Mouse (Mus musculus): Measurements from ENCODE around the gene Syne1. TPM values are rescaled to one million over a fixed set of nuclear protein-coding genes. Genes with fewer than 3 reads are reported as not detected.

Gene Syne1
- total RNA-seq, 4 experiments from 2014 or later, result 272 to 326 (median 297) TPM

DNA sequence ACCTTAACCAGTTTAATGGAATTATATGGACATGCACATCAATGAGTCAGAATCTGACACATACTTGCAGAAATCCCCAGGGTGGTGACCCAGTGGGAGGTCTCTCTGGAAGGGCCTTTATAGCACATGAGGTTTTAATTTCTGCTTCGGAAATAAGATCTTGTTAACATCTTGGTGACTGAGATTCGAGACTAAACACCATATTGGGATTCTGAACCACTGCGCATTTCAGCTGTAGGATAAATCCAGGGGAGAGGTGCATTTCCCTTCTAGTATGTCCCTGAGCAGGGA is 480.4 kb downstream of the Syne1 start:
- DNase-seq (ENCODE audit: low spot score in 2 of 2), result no peak

DNA sequence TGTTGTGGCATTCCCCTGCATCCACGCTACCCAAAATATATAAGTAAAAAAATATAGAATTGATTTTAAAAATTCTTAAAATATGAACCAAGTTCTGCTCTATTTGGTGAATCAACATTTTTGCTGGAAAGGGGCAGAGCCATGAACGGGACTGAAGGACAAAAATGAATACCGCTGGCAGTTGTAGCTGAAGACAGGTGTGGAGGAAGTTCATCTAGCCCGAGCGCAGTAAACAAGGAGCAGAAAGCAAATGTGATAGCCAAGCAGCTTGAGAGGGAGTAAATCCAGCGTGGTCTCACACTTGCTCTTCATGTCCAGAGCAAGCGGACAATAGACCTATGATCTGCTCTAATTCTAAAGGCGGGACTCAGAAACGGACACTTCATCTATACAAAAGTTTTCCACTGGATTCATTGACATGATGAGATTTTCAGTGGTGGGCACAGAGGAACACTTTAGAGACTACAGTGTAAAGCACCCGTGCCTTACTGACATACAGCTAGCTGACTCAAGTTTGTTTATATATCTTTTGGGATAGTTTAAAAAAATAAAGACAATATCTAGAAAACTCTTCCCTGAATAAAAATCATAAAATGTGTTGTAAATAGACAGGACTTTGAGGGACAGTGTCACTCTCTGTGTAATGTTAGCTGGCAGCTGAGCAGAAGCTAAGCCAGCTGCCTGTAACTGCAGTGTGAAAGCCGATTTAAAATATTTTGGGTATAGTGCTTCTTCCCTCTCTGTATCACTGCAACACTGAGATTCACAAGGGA is 480.9 kb downstream of the Syne1 start:
- no peak for DNase-seq (ENCODE audit: low spot score in 2 of 2)

DNA sequence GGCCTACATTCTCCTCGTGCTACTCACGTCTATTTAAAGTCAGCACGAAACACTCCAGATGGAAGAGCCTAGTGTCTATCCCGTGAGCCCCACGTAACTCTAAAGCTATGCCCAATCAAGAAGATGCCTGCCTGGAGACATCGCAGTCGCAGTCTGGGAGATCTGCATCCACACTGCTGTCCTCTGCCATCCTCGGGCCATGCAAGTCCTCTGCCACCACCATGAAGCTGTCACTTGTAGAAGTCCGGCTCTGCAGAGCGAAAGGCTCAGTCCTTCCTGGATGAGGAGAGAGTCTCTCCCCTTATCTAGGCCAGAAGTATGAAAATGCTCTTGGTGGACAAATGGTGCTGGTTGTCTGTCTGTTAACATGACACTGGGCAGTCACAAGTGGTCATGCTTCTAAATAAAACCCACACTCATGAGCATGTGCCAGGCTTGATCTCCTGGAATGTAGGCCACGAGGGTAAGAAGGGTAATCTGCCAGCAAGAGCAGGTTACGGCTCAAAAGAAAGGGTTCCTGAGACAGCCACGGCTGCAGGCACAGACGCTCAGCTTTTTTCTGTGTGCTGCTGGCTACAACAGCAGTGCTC is 482.5 kb downstream of the Syne1 start, which contains the start of gene Gm10097:
Gene Gm10097 (plus strand): TSS at position 517 of the 590 bp plus-strand sequence.
- DNase-seq (ENCODE audit: low spot score in 2 of 2), result no peak

DNA sequence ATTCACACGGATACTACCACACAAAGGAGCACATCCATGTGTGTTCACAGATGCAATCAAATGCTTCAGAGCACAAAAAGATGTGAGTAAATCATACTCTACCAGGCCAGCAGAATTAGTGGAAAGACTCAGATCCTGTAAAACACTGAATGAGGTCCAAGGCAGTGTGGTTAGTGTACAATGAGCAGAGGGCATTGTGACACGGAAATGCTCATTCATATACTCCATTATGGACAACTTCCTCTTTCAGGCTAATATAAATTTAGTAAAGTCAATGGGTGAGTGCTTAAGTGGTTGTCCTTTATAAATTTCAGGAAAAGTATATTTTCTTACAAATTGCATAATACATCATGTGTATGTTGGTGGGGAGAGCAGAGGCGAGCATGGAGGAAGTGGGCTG is 484.2 kb downstream of the Syne1 start:
- DNase-seq (ENCODE audit: low spot score in 2 of 2), result no peak

DNA sequence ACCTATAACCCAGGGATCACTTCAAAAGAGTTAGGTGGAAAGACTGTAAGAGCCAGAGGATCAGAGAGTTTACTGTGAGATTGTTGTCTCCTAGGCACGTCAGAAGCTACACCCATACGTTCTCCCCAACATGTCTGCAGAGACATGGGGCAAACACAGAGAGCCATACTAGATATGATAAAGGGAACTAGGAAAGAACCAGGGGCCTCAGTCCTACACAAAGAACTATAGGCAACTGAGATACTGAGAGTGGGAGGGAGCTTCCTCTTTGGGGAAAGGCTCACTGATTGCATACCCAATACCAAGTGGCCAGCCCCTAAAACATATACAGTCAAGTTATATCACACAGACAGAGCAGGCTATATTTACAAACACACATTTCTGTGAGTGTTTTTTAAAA is 491.3 kb downstream of the Syne1 start:
- no peak for DNase-seq (ENCODE audit: low spot score in 2 of 2)

DNA sequence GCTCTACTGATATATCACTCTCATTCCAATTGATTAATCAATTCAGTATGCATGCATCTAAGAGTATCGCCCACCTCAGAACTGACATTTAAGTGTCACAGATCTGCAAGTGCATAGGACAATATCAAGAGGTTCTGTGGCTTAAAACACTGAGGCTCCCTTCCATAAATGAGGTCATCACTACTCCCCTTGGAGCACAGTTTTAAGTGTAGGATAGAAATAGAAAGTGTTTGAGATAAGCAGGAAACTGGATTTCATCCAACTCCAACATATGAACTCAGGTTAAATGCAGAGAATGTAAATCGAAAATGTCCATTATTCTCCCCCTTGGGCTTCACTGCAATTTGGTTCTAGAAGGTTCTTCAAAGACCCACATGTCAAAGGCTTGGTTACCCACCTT is 492.4 kb downstream of the Syne1 start:
- DNase-seq (ENCODE audit: low spot score in 2 of 2), result no peak

DNA sequence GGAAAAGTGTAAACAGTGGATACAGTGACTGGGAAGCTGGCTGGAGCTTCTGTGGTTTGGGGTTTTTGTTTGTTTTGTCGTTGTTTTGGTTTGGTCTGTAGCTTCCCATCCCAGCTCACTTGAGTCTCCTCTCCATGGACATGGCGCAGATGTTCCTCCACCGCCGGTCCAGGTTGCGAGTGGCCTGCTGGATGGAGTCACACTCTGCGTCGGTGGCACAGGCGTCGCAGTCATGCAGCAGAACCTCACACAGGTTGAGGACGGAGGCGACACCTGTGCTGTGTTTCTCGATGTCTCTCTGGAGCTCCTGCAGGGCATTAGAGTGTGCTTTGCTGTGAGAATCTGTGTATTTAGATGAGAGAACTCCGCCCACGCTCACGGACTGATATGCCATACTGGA is 493.6 kb downstream of the Syne1 start:
- DNase-seq (ENCODE audit: low spot score in 2 of 2), result no peak

DNA sequence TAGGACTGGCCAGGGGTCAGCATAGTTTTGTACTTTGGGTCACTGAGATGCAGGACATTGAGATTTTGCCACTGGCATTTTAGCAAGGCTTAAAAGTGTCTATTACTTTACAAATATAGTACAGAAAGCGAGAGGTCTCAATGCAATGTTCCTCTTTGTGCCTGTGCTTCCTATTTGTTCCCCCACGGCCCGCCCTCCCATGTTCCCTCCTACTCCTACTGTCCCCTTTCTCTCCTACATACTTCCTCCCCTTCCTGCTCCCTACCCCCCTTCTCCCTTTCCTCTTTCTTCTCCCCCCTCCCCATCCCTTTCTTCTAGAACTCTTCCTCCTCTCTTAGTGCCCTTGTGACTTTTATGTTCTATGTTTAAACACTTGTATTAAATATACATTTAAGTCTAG is 494.3 kb downstream of the Syne1 start:
- no peak for DNase-seq (ENCODE audit: low spot score in 2 of 2)

DNA sequence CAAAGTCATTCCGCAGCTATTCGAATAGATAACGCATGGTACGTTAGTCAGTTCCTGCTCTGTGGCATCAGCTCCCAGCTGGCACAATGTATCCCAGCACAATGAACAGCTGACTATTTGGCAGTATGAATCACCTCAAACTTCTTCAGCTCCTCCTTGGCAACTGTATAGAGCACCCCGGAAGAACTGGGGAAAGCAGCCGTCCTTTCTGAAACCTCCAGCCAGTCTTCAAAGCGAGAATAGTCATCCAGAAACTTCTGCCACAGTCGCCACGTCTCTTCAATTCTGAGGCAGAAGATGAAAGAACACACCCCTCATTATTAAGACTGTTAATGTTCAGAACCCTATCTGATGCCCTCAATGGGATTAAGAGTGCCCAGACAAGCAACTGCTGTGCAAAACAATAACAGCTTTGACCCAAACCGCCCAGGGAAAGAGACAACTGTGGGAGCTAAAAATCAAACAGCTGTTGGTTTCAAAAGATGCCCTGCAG is 495.0 kb downstream of the Syne1 start:
- no peak for DNase-seq (ENCODE audit: low spot score in 2 of 2)

DNA sequence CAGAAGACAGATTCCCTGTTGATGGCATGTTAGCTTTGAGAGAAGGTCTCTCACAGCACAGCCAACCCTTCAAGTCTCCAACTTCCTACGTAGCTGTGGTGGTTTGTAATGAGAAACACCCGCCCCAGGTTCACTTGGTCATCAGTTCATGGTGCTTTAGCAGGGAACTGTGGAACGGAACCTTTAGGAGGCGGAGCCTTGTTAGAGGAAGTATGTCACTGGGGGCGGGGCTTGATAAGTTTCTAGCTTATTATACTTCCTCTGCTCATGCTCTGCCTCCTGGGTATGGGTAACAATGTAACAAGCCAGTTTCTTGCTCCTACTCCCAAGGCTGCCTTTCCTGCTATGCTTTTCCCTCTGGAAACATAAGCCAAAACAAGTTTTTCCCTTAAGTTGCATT is 505.6 kb downstream of the Syne1 start:
- DNase-seq (ENCODE audit: low spot score in 2 of 2), result no peak

DNA sequence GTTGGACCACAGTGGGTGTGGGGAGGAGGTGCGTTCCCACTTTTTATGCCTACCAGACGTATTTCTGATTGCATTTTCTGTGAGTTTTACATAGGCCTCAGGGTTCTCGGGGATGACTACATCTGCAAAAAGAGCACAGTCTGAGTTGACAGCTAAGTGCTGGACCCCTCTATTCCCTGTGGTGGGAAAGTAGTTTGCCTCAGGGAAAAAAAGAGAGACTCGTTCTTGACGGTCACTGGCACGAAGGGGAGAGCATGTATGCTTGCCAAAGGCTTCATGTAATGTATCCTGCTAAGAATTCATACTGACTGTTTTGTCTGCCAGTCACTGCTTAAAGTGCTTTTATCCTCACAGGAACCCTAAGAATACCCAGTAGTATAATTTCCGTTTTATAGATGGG is 506.1 kb downstream of the Syne1 start:
- DNase-seq (ENCODE audit: low spot score in 2 of 2), result no peak

DNA sequence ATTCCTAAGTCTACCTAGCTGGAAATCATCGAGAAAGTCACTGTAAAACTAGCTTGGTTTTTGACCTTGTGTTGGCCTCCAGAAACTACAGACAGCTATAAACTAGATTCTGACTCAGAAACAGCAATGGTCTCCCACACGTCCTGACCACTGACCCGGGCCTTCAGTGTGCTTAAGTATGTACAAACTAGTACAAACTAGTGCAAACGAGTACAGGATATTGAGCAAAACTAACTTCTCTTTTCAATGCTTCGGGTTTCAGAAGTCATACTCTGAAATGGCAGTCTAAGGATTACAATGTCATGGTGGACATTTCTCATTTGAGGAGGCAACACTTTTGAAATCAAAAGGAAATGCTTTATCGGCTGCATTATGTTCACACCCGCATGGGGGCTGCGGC is 506.8 kb downstream of the Syne1 start:
- no peak for DNase-seq (ENCODE audit: low spot score in 2 of 2)

DNA sequence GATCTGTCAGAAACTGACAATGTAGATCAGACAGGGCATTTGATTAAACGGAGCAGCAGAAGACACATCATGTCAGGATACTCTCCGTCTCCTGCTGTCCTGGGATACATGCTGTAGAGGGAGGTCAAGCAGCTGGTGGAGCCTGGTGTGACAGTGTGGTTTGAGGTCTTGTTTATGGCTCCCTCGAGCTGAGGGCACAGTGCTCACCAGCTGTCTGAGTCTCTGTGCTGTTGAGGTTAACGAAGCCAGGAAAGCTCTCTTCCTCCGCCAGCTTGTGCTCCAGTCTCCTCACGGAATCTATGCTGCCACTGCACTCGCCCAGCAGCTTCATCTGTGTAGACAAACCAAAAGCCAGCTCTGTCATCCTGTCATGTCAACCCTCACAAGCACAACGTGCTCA is 510.0 kb downstream of the Syne1 start:
- DNase-seq (ENCODE audit: low spot score in 2 of 2), result no peak

DNA sequence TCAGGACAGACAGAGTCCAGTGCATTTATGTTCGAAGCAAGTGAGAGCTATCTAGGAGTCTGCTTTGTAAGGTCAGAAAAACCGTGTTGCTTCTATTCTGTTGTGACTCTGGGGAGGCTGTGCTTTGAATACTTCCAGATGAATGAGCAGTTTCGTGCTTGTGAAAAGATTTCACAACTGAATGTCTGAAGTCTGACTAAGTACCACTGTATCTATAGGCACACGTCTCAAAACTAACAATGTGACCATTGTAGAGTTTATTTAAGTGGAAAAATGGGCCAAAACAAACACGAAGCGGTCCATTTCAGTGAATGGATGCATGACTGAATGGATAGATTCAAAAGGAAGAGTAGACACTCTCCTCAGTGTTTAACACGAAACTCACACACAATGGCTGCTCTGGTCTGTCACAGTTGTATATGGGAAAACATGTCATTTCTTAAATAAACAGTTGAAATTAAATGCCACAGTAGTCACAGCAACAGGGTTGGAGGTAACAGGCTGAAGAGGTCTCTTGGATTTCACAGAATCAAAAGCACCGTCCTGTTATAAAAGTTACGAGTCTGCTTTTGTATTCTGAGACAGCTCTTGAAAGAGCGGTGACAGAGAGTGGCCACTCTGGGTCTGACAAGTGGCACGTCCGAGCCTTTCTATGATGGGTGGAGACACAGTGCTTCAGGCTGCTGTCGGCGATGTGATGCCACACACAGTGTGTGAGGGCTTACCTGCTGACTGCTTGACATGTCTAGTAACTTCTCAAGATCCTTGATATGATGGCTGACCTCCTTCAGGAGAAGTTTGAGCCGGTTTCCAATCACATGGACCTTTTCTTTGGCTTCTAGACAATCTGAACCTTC is 518.9 kb downstream of the Syne1 start:
- DNase-seq (ENCODE audit: low spot score in 2 of 2), result no peak

DNA sequence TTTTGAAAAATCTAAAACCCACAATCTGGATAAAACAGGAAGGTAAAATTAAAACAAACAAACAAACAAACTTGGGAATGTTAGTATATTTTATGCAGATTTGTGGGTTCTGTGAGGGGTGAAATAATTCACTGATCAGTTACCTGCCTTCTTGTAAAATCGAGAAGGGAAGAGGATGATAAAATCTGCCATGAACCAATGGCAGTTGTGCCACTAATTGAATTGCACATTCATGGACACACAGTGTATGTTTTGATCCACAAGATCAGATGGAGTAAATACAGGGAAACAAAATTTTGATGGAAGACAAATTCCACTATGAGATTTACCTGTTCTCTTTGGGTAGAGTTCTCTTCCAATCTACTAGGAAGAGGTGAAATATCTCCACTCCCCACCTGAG is 521.4 kb downstream of the Syne1 start:
- no peak for DNase-seq (ENCODE audit: low spot score in 2 of 2)

DNA sequence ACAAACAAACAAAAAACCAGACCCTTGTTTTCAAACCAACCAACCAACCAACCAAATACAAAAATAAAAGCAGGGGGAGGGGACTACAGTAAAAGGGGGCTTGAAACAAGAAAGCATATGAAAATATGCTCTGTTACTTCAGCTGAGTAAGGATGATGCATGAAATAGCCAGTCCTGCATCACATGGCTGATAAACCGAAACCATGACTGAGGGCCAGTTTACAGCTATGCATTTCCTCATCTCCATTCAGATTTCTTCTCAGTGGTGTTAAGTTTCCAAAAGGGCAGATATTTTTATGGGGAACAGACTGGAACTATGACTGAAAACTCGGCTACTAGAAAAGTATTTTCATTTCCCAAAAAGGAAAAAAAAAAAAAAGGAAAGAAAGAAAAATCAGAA is 522.1 kb downstream of the Syne1 start:
- DNase-seq (ENCODE audit: low spot score in 2 of 2), result no peak

DNA sequence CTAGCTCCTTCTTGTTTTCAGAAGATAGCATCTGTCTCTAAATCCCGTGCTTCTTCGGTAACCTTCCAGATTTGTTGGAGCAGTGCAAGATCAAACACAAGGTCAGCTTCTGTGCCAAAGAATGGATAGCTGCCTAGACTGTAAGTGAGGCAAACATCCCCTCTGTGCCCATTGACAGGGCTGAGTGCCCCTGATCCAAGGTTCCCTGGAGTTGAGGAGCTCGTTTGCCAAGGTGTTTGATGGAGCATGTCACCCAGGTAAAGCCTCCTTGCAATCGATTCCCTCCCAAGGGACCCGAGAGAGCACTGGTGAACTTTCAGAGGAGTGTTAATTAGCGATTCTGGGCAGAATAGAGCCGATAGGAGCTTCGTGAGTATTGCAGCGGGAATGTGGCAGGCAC is 523.0 kb downstream of the Syne1 start:
- no peak for DNase-seq (ENCODE audit: low spot score in 2 of 2)

DNA sequence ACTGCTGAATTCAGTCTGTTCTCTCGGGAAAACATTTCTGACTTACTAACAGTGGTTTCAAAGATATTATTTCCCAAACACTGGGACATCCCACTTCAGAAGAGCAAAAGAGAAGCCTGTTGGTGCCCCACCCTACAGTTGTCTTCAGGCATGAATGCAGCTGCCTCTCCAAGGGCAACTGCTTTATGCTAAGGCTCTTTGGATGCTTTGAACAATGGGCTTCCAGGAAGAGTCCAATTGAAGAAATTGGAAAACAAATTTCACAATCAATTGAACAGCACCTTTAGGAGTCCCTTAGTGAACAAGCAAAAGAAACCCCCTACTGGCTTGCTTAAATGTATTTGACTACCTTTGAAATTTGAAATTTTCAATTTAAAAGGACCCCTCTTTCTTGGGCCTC is 524.1 kb downstream of the Syne1 start:
- no peak for DNase-seq (ENCODE audit: low spot score in 2 of 2)

DNA sequence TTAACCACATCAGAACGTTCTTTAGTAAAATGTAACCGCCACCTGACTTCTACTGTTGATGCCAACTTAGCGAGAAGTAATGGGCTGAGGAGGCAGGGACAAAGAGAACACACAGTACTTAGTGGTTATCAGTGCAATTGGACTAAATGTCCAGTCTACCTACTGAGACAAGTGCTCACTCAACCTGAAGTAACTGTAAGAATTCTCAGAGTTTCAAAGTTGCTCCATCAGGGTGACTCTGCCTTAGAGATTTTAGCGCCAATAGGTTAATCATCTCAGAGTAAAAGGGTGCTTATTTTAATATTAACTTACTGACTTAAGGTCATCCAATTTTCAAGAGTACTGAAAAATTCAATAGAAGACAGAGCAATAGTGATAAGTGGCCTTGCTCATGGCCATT is 525.4 kb downstream of the Syne1 start:
- no peak for DNase-seq (ENCODE audit: low spot score in 2 of 2)

DNA sequence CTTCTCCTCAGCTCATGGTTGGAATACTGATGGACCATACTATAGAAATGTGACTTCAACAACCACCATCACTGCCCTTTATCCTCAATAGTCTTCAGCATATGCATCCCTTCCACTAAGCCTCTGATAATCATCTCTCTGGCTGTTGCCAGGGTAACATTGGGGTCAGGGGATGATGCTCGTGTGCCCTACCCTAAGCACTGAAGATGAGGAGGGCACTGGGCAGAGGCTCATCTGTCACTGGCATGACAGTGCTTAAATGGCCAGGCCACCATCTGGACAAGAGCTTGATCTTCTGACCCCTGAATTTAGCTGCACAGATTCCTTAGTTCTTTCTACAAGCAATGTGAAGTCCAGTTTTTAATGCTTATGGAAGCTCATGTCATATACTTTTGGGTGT is 534.1 kb downstream of the Syne1 start:
- no peak for DNase-seq (ENCODE audit: low spot score in 2 of 2)

DNA sequence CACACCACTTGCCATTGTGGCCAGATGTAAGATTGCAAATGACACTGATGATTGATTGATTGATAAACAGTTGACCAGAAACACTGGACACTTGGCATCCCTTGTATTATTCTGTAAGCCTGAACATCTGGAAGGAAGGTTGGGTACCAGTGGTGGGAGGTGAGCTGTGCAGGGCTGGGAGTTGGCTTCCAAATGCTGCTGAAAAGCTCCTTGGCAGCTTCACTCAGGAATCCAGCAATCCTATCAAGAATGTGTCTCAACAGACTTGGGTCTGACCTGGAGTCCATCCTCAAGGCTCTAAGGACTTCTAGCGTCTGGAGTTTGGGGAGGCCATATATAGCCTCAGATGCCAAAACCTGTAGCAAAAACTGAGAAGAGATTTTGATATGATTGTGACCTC is 536.3 kb downstream of the Syne1 start:
- no peak for DNase-seq (ENCODE audit: low spot score in 2 of 2)

DNA sequence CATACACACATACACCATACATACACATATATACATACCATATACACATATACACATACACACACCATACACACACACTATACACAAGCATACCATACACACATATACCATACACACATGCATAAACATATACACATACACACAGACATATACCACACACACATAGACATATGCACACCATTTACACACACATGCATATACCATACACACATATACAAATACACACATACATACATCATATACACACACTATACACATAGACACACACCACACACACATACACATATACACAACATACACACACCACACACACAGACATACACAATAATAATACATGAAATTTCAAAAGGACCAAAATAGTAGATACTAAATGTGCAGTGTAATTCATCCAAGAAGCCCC is 539.3 kb downstream of the Syne1 start:
- no peak for DNase-seq (ENCODE audit: low spot score in 2 of 2)
